Mouse (Mus musculus) MEL (cell line): Measurements from ENCODE around the gene Adamts1.

Source experiments
- CTCF ChIP-seq, 3 experiments: IDR thresholded peaks in 2 of 3; conservative IDR thresholded peaks in 1 of 3; 2 replicates each; pipeline ENCODE4 v1.5.1; 2011 to 2012; ENCODE audit warnings: low read length in 3 of 3, low read depth in 2 of 3, mild to moderate bottlenecking in 2 of 3, improper control_type of control experiment in 1 of 3, inconsistent platforms in 1 of 3, mixed read lengths in 1 of 3, moderate library complexity in 1 of 3; ENCODE audit not compliant: control insufficient read depth in 1 of 3, insufficient read depth in 1 of 3, poor library complexity in 1 of 3, severe bottlenecking in 1 of 3
- ETS1 ChIP-seq: IDR thresholded peaks from 2 replicates; pipeline ENCODE4 v1.6.1; 2012; ENCODE audit warnings: low read depth, mild to moderate bottlenecking, inconsistent platforms, low read length, improper control_type of control experiment, moderate library complexity
- GATA1 ChIP-seq: IDR thresholded peaks from 2 replicates; pipeline ENCODE4 v1.6.1; 2011; ENCODE audit warnings: low read depth, low read length, improper control_type of control experiment
- MAX ChIP-seq: IDR thresholded peaks from 2 replicates; pipeline ENCODE4 v1.6.1; 2011; ENCODE audit warnings: low read length, improper control_type of control experiment
- MYC ChIP-seq: IDR thresholded peaks from 2 replicates; pipeline ENCODE4 v1.6.1; 2011; ENCODE audit warnings: low read depth, mild to moderate bottlenecking, low read length, improper control_type of control experiment, moderate library complexity
- POLR2A ChIP-seq, 2 experiments: IDR thresholded peaks; 2 replicates each; pipeline ENCODE4 v1.6.1; 2011 to 2012; ENCODE audit warnings: low read length in 2 of 2, mild to moderate bottlenecking in 2 of 2, control low read depth in 1 of 2, improper control_type of control experiment in 1 of 2, low read depth in 1 of 2, moderate library complexity in 1 of 2; ENCODE audit not compliant: control insufficient read depth in 1 of 2, insufficient read depth in 1 of 2, poor library complexity in 1 of 2

- TF ChIP-seq MYC (no peak), MAX (no peak), CTCF (IDR thresholded peaks at IDR 0.05 in 2 of 3, conservative IDR thresholded peaks at IDR 0.05 in 1 of 3; ENCODE audit: control insufficient read depth in 1 of 3, insufficient read depth in 1 of 3, low read depth in 2 of 3, low read length in 3 of 3, poor library complexity in 1 of 3, severe bottlenecking in 1 of 3) (no peak), ETS1 (no peak), POLR2A (IDR thresholded peaks at IDR 0.05; ENCODE audit: control insufficient read depth in 1 of 2, insufficient read depth in 1 of 2, low read depth in 1 of 2, low read length in 2 of 2, poor library complexity in 1 of 2) (no peak), GATA1 (no peak)
Measured at GRCm38 (mm10) chr16:85793166-85793830, 9.6 kb downstream of the Adamts1 start.
